Mouse (Mus musculus): Measurements from ENCODE around the gene Coro1a. TPM values are rescaled to one million over a fixed set of nuclear protein-coding genes. Genes with fewer than 3 reads are reported as not detected.
A peak's percentile ranks its signal among the peaks of the same experiment; 100 is the strongest.
"Not testable (repeated sequence)": the region's sequence is repeated elsewhere in the genome, so short reads cannot be mapped to it uniquely, and the experiment has no call there.

Coro1a gene
- polyA plus RNA-seq, 1 experiment from 2014 or later, result 19.6 TPM

DNA sequence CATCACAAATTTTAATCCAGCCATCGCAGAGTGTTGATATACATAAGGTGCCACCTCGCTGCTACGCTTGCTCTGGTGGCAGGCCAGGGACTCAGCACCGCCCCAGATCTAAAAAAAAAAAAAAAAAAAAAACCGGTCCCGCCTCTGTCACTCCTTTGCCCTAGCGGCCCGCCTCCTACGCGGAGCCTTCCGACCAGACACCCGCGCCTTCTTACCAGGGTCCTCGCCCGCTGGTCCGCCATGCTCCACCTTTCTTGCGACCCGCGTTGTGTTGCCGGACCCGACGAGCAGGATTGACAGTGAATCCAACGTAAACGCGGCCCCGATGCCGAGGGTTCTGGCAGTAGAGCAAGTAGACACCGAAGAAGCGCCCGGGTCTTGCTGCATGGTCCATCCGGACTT lies 12.4 kb downstream of the Coro1a start, which contains the start of gene Bola2:
Gene Bola2, plus strand, starts transcription at position 192 of the 402 bp plus-strand sequence.
- peaks cover 23% of the 10 kb centered on the region for H3K36me3 ChIP-seq (ENCODE audit: control insufficient read depth, insufficient read depth, low read length)
- under 1% methylated on average over 31 of the region's 31 CpGs for WGBS

DNA sequence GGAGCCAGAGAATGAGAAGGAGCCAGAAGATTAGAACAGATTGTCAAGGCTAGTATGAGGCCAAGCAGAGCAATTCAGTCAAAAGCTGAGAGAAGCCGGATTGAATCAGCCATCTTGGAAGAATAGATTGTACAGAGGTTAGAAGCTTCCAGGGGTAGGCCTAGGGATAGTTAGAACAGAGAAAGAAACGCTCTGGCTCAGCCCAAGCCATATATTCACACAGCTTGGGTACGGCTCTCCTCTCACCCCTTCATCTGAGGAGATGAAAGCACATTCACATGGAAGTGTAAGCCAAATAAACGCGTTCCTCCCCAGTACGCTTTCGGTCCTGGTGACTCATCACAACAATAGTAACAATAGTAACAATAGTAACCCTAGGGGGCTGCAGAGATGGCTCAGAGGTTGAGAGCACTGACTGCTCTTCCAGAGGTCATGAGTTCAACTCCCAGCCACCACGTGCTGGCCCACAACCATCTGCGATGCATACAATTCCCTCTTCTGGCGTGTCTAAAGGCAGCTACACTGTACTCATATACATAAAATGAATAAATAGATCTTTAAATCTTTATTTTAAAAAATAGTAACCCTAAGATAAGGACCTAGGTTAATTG lies 13.0 kb downstream of the Coro1a start:
- H3K27ac ChIP-seq (ENCODE audit: low read depth, low read length), result no peak overlapping the region
- H3K4me1 ChIP-seq (ENCODE audit: control insufficient read depth, insufficient read depth, low read length), result peaks cover 17% of the 10 kb centered on the region
- peak overlapping the region; percentile 73 for H3K4me3 ChIP-seq (ENCODE audit: low read length)
- peak overlapping the region; percentile 74; the same call in 1 of the 2 replicates for H3K9ac ChIP-seq (ENCODE audit: low read depth, low read length)
- H3K4me2 ChIP-seq (replicated peaks; ENCODE audit: low read depth, low read length), result peak overlapping the region; percentile 58
- peaks cover 21% of the 10 kb centered on the region for H3K36me3 ChIP-seq (ENCODE audit: control insufficient read depth, insufficient read depth, low read length)
- ATAC-seq (ENCODE audit: low FRiP score, low TSS enrichment), result no peak
- H3K27me3 ChIP-seq (ENCODE audit: control insufficient read depth, insufficient read depth, low read length), result no peaks in the 10 kb centered on the region
- WGBS, result 28% methylated on average over 10 of the region's 10 CpGs
- H3K9me3 ChIP-seq (ENCODE audit: control insufficient read depth, low read length), result no peaks in the 10 kb centered on the region

More for the DNA sequence above, 12.4 kb downstream of the Coro1a start, which contains the start of gene Bola2:
- Histone ChIP-seq H3K4me1 (ENCODE audit: control insufficient read depth, insufficient read depth, low read length) (peaks cover 17% of the 10 kb centered on the region), H3K27ac (ENCODE audit: low read depth, low read length) (peak within 1 kb of the TSS; percentile 96), H3K4me3 (ENCODE audit: low read length) (peak within 1 kb of the TSS; percentile 73), H3K27me3 (ENCODE audit: control insufficient read depth, insufficient read depth, low read length) (no peaks in the 10 kb centered on the region), H3K9me3 (ENCODE audit: control insufficient read depth, low read length) (no peaks in the 10 kb centered on the region), H3K9ac (ENCODE audit: low read depth, low read length) (peak within 1 kb of the TSS; percentile 75), H3K4me2 (replicated peaks; ENCODE audit: low read depth, low read length) (peak within 1 kb of the TSS; percentile 94)
- peak; percentile 50 for ATAC-seq (ENCODE audit: low FRiP score, low TSS enrichment)

DNA sequence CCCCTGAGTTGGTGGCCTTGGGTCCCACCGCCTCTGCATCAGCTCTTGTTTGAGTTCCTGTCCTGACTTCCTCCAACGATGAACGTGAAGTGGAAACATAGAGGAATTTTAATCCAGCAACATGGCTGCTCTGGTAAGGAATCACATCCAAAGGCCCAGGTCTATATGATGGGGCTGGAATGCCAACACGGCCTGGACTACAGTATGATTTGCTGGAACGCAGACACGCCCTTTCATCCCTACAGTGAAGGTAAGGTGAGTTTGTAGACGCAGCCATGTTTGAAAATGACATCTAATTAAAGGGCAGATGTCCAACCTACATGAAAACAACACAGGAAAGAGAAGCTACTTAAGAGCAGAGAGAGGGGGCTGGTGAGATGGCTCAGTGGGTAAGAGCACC lies 13.8 kb downstream of the Coro1a start:
- Histone ChIP-seq H3K9me3 (ENCODE audit: control insufficient read depth, low read length) (no peaks in the 10 kb centered on the region), H3K4me3 (ENCODE audit: low read length) (no peak overlapping the region), H3K4me1 (ENCODE audit: control insufficient read depth, insufficient read depth, low read length) (peaks cover 17% of the 10 kb centered on the region), H3K4me2 (replicated peaks; ENCODE audit: low read depth, low read length) (no peak overlapping the region), H3K36me3 (ENCODE audit: control insufficient read depth, insufficient read depth, low read length) (peaks cover 21% of the 10 kb centered on the region), H3K27ac (ENCODE audit: low read depth, low read length) (no peak overlapping the region), H3K9ac (ENCODE audit: low read depth, low read length) (no peak overlapping the region), H3K27me3 (ENCODE audit: control insufficient read depth, insufficient read depth, low read length) (no peaks in the 10 kb centered on the region)
- WGBS, result 87% methylated on average over 7 of the region's 7 CpGs
- ATAC-seq (ENCODE audit: low FRiP score, low TSS enrichment), result no peak

DNA sequence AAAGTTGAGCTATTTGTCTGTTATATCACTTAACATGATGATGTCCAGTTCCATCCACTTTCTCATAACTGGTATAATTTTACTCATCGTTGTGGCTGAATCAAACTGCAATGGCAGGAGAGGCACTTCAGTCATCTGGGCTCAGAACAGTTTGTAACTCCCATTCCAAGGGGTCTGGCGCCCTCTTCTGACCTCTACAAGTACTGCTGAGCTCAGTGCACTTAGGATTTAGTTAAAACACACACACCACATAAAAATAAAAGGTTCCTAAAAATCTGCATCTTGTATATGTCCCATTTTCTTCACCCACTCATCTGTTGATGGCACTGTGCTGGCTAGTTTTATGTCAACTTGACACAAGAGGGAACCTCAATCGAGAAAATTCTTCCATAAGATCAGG lies 14.3 kb downstream of the Coro1a start:
- Histone ChIP-seq H3K36me3 (ENCODE audit: control insufficient read depth, insufficient read depth, low read length) (peaks cover 21% of the 10 kb centered on the region), H3K4me1 (ENCODE audit: control insufficient read depth, insufficient read depth, low read length) (peaks cover 17% of the 10 kb centered on the region), H3K9ac (ENCODE audit: low read depth, low read length) (no peak overlapping the region), H3K4me2 (replicated peaks; ENCODE audit: low read depth, low read length) (no peak overlapping the region), H3K4me3 (ENCODE audit: low read length) (no peak overlapping the region), H3K27me3 (ENCODE audit: control insufficient read depth, insufficient read depth, low read length) (no peaks in the 10 kb centered on the region), H3K9me3 (ENCODE audit: control insufficient read depth, low read length) (no peaks in the 10 kb centered on the region), H3K27ac (ENCODE audit: low read depth, low read length) (no peak overlapping the region)
- WGBS, result 45% methylated on average over 3 of the region's 3 CpGs
- no peak for ATAC-seq (ENCODE audit: low FRiP score, low TSS enrichment)

DNA sequence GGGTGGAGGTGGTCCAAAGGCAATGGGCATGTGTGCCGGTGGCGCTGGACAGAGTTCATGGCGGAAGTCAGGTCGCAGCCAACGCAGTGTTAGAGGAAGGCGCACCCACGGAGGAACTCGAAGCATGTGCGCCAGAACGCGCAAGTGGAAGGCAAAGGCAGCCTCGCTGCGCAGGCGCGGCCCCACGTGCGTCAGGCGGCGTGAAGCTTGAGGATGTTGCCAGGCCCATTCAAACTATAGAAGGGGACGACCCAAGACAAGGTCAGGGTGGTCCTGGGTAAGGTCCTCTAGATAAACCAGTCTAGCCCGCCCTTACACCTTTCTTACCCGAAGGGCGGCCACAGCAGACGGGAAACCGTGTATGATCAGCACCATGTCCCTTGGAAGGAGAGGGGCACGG lies 15.2 kb downstream of the Coro1a start:
- no peak overlapping the region for H3K9ac ChIP-seq (ENCODE audit: low read depth, low read length)
- no peak for ATAC-seq (ENCODE audit: low FRiP score, low TSS enrichment)
- WGBS, result 96% methylated on average over 26 of the region's 26 CpGs

DNA sequence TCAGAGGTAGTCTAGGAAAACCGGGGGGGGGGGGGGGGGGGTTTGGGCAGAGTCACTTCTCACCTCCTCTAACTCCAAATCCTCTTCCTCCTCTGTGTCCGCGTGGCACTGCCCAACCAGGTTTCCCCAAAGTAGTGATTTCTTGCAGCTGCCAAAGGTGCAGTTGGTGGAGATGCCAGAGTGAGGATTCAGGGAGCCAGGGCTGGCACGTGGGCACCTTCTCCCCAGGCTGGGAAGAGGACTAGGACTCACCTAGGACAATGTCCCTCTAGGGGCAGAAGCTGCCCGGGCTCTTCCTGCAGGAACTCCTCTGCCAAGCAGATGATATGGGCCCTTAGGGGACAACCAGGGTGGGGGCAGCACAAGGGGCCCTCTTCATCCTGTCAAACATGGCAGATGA lies 15.9 kb downstream of the Coro1a start:
- H3K4me1 ChIP-seq (ENCODE audit: control insufficient read depth, insufficient read depth, low read length), result peaks cover 11% of the 10 kb centered on the region
- ATAC-seq (ENCODE audit: low FRiP score, low TSS enrichment), result no peak
- 82% methylated on average over 5 of the region's 5 CpGs for WGBS
- H3K36me3 ChIP-seq (ENCODE audit: control insufficient read depth, insufficient read depth, low read length), result peaks cover 21% of the 10 kb centered on the region
- no peak overlapping the region for H3K4me3 ChIP-seq (ENCODE audit: low read length)
- no peaks in the 10 kb centered on the region for H3K27me3 ChIP-seq (ENCODE audit: control insufficient read depth, insufficient read depth, low read length)
- H3K27ac ChIP-seq (ENCODE audit: low read depth, low read length), result no peak overlapping the region
- H3K4me2 ChIP-seq (replicated peaks; ENCODE audit: low read depth, low read length), result no peak overlapping the region
- no peak overlapping the region for H3K9ac ChIP-seq (ENCODE audit: low read depth, low read length)
- no peaks in the 10 kb centered on the region for H3K9me3 ChIP-seq (ENCODE audit: control insufficient read depth, low read length)

More for the DNA sequence above, 15.2 kb downstream of the Coro1a start:
- Histone ChIP-seq H3K4me2 (replicated peaks; ENCODE audit: low read depth, low read length) (no peak overlapping the region), H3K36me3 (ENCODE audit: control insufficient read depth, insufficient read depth, low read length) (peaks cover 21% of the 10 kb centered on the region), H3K4me3 (ENCODE audit: low read length) (no peak overlapping the region), H3K9me3 (ENCODE audit: control insufficient read depth, low read length) (no peaks in the 10 kb centered on the region), H3K27me3 (ENCODE audit: control insufficient read depth, insufficient read depth, low read length) (no peaks in the 10 kb centered on the region), H3K4me1 (ENCODE audit: control insufficient read depth, insufficient read depth, low read length) (peaks cover 17% of the 10 kb centered on the region), H3K27ac (ENCODE audit: low read depth, low read length) (no peak overlapping the region)

DNA sequence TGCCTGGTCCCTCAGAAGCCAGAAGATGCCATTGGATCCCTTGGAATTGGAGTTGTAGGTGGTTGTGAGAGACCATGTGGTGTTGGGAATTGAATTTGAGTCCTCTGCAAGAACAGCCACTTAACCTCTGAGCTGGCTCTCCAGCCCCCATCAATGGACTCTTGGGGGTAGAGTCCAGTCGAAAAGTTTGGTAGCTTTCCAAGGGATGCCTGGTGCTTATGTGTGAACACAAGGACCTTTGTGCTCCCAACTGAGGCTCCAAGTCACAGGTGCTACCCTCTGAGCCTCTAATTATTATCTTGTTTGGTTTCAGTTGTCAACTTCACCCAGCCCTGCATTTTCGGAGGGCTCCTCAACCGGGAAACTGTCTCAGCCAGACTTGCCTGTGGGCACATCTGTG lies 16.9 kb downstream of the Coro1a start:
- WGBS, result 91% methylated on average over 3 of the region's 3 CpGs
- no peak overlapping the region for H3K9ac ChIP-seq (ENCODE audit: low read depth, low read length)
- no peak overlapping the region for H3K27ac ChIP-seq (ENCODE audit: low read depth, low read length)
- peaks cover 6% of the 10 kb centered on the region; the same call in 1 of the 2 replicates for H3K4me1 ChIP-seq (ENCODE audit: control insufficient read depth, insufficient read depth, low read length)
- H3K27me3 ChIP-seq (ENCODE audit: control insufficient read depth, insufficient read depth, low read length), result no peaks in the 10 kb centered on the region
- H3K9me3 ChIP-seq (ENCODE audit: control insufficient read depth, low read length), result no peaks in the 10 kb centered on the region
- ATAC-seq (ENCODE audit: low FRiP score, low TSS enrichment), result no peak
- H3K36me3 ChIP-seq (ENCODE audit: control insufficient read depth, insufficient read depth, low read length), result peaks cover 21% of the 10 kb centered on the region
- no peak overlapping the region for H3K4me3 ChIP-seq (ENCODE audit: low read length)
- no peak overlapping the region for H3K4me2 ChIP-seq (replicated peaks; ENCODE audit: low read depth, low read length)

DNA sequence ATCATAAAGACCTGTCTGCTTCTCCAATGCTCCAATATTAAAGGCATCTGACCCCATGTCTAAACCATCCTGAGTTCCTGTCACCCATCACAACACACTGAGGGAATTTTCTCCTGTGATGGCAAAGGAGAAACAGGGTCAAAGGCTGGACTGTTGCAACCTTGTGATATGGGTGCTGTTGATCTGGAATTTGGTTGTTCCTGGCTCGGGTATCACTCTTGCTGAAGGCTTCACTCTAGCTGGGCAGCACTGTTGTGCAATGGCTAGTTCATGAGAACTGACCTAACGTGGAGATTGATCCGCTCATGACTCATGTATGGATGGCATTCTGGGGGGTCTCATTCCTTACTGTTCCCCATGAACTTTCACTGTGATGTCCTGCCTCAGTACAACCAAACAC lies 18.6 kb downstream of the Coro1a start:
- Histone ChIP-seq H3K4me2 (replicated peaks; ENCODE audit: low read depth, low read length) (no peak overlapping the region), H3K4me1 (ENCODE audit: control insufficient read depth, insufficient read depth, low read length) (no peaks in the 10 kb centered on the region), H3K4me3 (ENCODE audit: low read length) (no peak overlapping the region), H3K27ac (ENCODE audit: low read depth, low read length) (no peak overlapping the region), H3K36me3 (ENCODE audit: control insufficient read depth, insufficient read depth, low read length) (peaks cover 21% of the 10 kb centered on the region), H3K9me3 (ENCODE audit: control insufficient read depth, low read length) (no peaks in the 10 kb centered on the region), H3K9ac (ENCODE audit: low read depth, low read length) (no peak overlapping the region), H3K27me3 (ENCODE audit: control insufficient read depth, insufficient read depth, low read length) (no peaks in the 10 kb centered on the region)
- 89% methylated on average over 3 of the region's 3 CpGs for WGBS
- no peak for ATAC-seq (ENCODE audit: low FRiP score, low TSS enrichment)

DNA sequence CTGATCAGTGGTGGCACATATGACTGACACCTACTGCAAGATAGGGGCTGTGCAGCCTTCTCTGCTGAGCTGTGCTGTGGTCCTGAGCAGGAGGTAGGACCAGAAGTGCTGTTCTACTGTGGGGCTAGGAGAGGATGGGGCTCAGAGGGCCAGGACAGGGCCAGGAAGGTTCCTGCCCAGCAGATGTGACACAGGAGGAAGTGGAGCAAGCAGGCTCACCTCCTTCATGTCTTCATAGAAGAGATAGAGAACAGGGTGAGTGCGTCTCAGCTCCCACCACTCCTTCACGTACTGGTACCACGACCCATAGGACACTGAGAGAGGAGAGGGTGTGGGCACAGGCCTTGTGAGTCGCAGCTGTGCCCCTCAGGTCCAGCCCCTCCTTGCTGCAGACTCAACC lies 19.4 kb downstream of the Coro1a start:
- H3K9ac ChIP-seq (ENCODE audit: low read depth, low read length); H3K4me3 ChIP-seq (ENCODE audit: low read length); H3K27me3 ChIP-seq (ENCODE audit: control insufficient read depth, insufficient read depth, low read length); H3K27ac ChIP-seq (ENCODE audit: low read depth, low read length); ATAC-seq (ENCODE audit: low FRiP score, low TSS enrichment); H3K4me2 ChIP-seq (replicated peaks; ENCODE audit: low read depth, low read length); H3K9me3 ChIP-seq (ENCODE audit: control insufficient read depth, low read length); H3K4me1 ChIP-seq (ENCODE audit: control insufficient read depth, insufficient read depth, low read length): not testable (repeated sequence)
- WGBS, result 80% methylated on average over 4 of the region's 4 CpGs
- H3K36me3 ChIP-seq (ENCODE audit: control insufficient read depth, insufficient read depth, low read length), result peaks cover 21% of the 10 kb centered on the region
